Mouse (Mus musculus) left cerebral cortex, postnatal 36 days (tissue): Measurements from ENCODE around the gene Xpo4. TPM values are rescaled to one million over a fixed set of nuclear protein-coding genes. Genes with fewer than 3 reads are reported as not detected.

Experiments
- DNase-seq, 2 experiments: peaks; one replicate each; pipeline ENCODE4 v3.0.0; 2021 to 2022; ENCODE audit warnings: low spot score in 2 of 2, mixed read lengths in 1 of 2
- intact Hi-C: fragments of 180-260 bp; cut with DNase I; formaldehyde crosslinking; loops from one replicate; pipeline ENCODE4 v1.15.1; 2025
- total RNA-seq, 2 experiments: library from RNA; stranded (reverse); gene quantifications; 2 replicates each; pipeline ENCODE4 v1.2.3; 2021

Gene Xpo4
- total RNA-seq, 2 experiments from 2014 or later: 11.3 to 14.8 TPM

GRCm38 (mm10) chr14:57619487-57619886 lies 45.7 kb downstream of the Xpo4 start:
- intact Hi-C loops: loop anchor here (5.0 to 10.0 kb wide), 2 partner anchors 87 to 245 kb away; no protein-coding TSS in a partner anchor
- no peak for DNase-seq

- intact Hi-C loops: loop anchor here (5.0 to 10.0 kb wide), 2 partner anchors 85 to 243 kb away; no protein-coding TSS in a partner anchor
Observed at GRCm38 (mm10) chr14:57617675-57618074, 47.6 kb downstream of the Xpo4 start.

DNA sequence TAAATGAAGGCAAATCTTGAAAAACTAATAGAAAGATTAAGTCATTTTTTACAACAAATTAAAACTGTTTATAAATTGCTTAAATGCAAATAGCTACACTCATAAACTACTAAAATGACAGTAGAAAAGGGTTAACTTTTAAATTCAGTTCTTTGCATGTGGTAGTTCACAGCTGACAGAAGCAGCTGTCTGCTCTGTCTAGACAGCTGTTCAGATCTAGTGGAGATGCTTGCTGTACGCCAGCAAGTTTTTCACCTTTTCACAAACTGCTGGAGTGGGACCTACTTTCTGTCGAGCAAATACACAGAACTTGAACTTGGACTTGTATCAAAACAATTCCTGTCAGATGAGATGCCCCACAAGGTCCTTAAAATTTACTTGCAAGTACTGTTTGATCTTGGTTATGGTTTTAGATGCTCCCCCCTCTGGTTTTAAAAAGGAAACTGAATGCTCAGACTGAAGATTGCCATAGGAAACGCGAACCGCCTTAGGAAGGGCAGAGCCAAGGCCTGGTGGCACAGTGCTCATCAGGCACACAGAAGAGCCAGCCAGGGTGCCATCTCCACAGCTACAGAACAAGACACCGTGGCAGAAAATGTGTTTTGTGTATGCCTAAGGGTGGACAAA lies 48.8 kb downstream of the Xpo4 start:
- intact Hi-C loops: loop anchor here (5.0 to 10.0 kb wide), 2 partner anchors 84 to 242 kb away; no protein-coding TSS in a partner anchor
- DNase-seq: no peak

More at GRCm38 (mm10) chr14:57617675-57618074, 47.6 kb downstream of the Xpo4 start:
- no peak for DNase-seq

- no peak for DNase-seq
- intact Hi-C loops: loop anchor here (5.0 to 10.0 kb wide), 2 partner anchors 84 to 241 kb away; no protein-coding TSS in a partner anchor
Observed at GRCm38 (mm10) chr14:57615828-57616227, 49.4 kb downstream of the Xpo4 start.

- intact Hi-C loops: loop anchor here (10.0 kb wide), 1 partner anchor 236 kb away; no protein-coding TSS in a partner anchor
- DNase-seq: no peak
Observed at GRCm38 (mm10) chr14:57611034-57611433, 54.2 kb downstream of the Xpo4 start.

DNA sequence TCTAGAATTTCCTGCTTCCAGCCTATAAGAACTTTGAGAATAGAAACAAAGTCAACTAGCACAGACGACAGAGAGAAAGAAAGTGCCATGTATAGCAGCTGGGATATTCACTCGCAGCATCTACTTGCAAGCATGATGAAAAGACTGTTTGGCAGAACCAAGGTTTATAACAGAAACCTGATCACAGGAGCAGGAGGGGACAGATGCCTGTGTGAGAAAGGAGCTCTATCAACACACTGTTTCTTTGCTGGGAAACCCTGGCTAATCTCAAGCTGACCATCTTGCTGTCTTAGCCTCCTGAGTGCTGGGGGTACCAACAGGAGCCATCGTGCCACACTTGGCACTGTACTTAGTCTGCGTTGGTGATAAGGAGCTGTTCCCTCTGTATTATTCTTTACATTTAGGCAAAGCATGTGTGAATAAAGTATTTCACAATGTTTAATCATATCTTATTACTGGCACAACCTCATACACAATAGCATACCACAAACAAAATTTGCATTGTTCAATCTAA lies 55.4 kb downstream of the Xpo4 start:
- no peak for DNase-seq
- intact Hi-C loops: loop anchor here (10.0 kb wide), 1 partner anchor 235 kb away; no protein-coding TSS in a partner anchor

DNA sequence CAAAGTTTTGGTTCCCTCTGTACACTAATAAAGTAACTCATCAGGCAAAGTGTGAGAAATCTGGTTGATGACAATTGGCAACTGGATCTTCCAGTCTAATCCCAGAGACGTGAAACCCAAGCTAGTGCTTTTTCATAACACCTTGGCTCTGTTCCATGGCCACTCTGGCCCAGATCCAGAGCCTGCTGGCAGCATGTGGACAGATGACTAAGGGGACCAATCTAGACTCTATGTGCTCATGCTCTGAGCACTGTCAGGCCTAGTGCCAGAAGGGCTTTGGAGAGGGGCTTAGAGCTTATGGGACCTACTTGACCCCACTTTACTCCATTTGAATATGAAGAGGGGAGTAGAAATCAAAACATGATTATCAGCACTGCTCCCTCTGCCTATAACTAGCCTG lies 57.7 kb downstream of the Xpo4 start:
- DNase-seq: peak; percentile 62 to 81
- intact Hi-C loops: no loop called here

GRCm38 (mm10) chr14:57606663-57607365 lies 58.4 kb downstream of the Xpo4 start:
- intact Hi-C loops: no loop called here
- DNase-seq: no peak

DNA sequence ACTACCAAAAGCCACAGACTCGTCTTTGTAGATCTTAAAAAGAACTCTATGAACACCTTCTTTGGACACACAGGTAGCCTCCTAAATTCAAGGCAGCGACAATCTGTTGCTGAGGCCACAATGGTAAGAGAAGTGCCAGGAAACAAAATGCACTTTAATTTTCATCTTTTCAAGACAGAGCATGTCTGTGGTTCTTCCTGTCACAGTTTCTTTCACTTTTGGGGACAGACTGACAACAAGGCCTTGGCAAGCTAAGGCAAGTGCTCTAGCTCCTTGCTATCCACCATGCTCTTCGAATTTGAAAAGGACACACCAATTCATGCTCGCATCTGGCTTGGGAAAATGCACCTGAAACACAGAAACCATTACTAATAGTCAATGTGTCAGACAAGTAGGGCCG lies 72.0 kb downstream of the Xpo4 start:
- intact Hi-C loops: no loop called here
- no peak for DNase-seq

DNA sequence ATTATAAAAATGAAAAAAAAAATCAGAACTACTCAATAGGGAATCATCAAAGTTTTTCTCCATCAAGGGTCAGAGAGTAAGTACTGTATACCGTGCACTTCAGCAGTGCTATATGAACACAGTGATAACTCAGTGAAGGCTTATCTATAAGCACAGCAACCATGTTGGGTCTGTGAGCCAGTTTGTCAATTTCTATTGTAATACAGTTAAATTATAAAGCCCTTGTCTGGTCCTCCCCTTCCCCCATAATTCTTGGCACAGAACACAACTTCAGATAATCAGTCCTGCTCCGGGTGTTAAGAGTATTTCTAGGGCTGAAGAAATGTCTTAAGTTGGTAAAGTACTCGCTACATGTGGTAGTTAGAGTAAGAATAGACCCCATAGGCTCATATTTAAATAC lies 73.4 kb downstream of the Xpo4 start:
- intact Hi-C loops: no loop called here
- DNase-seq: no peak

DNA sequence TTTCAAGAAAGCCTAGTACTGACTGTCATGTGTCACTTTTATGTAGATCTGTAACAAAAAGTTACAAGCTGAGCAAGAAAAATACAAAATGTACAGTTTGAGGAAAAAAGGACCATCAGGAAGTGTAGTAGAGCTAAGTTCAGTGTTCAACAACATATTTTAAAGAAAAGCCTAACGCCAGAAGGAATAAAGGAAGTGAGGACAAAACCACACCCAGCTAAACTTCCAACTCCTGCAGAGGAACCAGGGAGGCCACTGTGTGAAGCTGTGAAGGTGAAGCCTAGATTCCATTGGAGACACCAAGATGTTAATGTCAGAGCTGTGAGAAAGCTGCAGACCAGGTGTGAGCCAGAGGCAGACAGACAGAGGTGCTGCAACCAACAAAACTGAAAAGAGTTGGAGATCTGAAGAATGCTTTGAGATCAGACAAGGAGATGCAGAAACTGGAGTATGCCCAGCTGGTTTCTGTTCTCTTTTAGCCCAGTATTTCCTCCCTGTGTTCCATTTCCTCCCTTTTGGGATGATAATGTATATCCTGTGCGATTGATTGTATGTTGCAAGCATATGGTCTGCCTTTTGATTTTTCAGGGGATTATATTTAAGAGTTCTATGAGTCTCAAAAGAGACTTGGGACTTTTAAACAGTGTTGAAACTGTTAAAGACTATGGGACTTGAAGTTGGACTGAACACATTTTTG lies 88.7 kb downstream of the Xpo4 start:
- DNase-seq: no peak
- intact Hi-C loops: no loop called here

- no peak for DNase-seq
- intact Hi-C loops: loop anchor here (5.0 kb wide), 1 partner anchor 48 kb away; no protein-coding TSS in a partner anchor
Observed at GRCm38 (mm10) chr14:57574792-57575587, 90.2 kb downstream of the Xpo4 start.

DNA sequence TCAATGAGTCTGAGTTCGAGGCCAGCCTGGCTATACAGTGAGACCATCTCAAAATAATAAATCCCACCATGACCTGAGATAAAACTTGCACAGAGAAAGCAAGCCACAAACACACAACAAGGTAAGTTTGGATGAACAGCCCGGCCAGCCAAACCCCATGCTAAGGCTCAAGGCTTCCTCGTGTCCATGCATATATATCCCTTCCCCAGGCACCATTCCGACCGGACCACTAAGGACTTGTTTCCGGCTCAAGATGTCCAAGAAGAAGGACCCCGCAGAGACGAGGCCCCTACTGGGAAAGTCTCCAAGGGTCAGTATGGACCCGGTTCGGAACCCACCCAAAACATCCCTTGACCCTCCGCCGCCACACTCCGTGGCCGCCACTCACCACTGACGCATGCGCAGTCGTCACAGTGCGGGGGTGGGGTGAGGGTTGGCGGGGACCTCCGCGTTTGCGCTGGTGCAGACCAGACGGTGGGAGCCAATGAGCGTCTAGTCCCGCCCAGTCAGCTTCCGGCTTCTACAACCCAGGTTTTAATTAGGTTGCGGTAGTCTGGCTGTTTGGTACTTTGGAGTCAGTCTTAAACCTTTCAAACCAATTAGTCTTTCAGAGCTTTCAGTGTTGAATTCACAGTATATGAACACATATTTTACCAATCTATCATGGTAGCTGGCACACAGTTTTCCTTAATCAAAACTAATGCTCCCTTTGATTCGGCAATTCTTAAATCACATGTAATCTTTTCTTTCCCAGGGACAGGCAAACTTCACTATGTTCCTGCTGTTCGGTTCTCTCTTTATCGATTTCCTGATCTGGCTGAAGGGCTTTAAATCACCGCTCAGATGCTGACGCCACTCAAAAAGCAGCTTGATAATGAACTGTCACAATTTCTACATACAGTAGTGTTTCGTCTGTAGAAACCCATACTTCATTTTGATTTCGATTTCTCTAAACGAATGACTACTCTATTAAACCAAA lies 93.8 kb downstream of the Xpo4 start, which contains the start of gene Eef1akmt1:
TSS of gene Eef1akmt1 (minus strand) at position 458 of the 979 bp plus-strand sequence.
- intact Hi-C loops: loop anchor here (5.0 kb wide), 1 partner anchor 44 kb away; no protein-coding TSS in a partner anchor
- DNase-seq: peak; percentile 95 to 96

DNA sequence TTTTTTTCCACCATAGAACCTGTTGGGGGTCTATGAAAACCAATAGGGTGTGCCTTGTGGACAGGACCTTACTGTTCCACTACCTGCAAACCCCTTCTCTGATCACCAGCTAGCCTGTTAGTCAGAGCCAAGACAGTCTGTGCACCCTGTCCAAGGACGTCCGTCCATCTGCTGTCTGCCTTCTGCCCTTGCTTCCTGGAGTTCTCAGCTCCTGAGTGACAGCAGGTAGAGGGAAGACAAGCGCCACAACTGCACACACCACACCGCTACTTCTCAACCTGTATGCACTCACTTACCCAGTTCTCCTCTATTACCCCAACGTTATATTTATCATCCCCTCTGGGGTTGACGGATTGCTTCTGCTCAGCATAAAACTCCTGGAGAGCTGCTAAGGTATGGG lies 99.6 kb downstream of the Xpo4 start:
- intact Hi-C loops: no loop called here
- no peak for DNase-seq

GRCm38 (mm10) chr14:57556922-57557321 lies 108.3 kb downstream of the Xpo4 start:
- DNase-seq: no peak
- intact Hi-C loops: no loop called here

GRCm38 (mm10) chr14:57555471-57556070 lies 109.7 kb downstream of the Xpo4 start:
- intact Hi-C loops: no loop called here
- DNase-seq: no peak

GRCm38 (mm10) chr14:57554434-57554833 lies 110.8 kb downstream of the Xpo4 start:
- no peak for DNase-seq
- intact Hi-C loops: no loop called here

- no peak for DNase-seq
- intact Hi-C loops: no loop called here
Observed at GRCm38 (mm10) chr14:57552945-57553344, 112.3 kb downstream of the Xpo4 start.
